Mouse (Mus musculus) spleen, adult 10 weeks (tissue): ENCODE results near the gene Srsf7. TPM values are rescaled to one million over a fixed set of nuclear protein-coding genes. Genes with fewer than 3 reads are reported as not detected.

Experiments used
- polyA plus RNA-seq: library from polyadenylated mRNA; stranded (reverse); fragments of 350-450 nt; fragmentation: Illumina TruSeq; extraction: RNeasy Lipid Tissue Mini Kit (QIAGEN cat#74804); gene quantifications from one replicate; pipeline ENCODE4 v1.2.3, GENCODE M21; 2015; ENCODE audit warnings: low replicate concordance; ENCODE audit not compliant: insufficient read depth

The Srsf7 gene
- 435 TPM for polyA plus RNA-seq

GRCm38 (mm10) chr17:80206671-80207581 lies at the start of gene Srsf7, which contains the start of gene Ttc39d:
Srsf7 (minus strand) TSS chr17:80207307.
Ttc39d (plus strand) TSS chr17:80207460.

DNA sequence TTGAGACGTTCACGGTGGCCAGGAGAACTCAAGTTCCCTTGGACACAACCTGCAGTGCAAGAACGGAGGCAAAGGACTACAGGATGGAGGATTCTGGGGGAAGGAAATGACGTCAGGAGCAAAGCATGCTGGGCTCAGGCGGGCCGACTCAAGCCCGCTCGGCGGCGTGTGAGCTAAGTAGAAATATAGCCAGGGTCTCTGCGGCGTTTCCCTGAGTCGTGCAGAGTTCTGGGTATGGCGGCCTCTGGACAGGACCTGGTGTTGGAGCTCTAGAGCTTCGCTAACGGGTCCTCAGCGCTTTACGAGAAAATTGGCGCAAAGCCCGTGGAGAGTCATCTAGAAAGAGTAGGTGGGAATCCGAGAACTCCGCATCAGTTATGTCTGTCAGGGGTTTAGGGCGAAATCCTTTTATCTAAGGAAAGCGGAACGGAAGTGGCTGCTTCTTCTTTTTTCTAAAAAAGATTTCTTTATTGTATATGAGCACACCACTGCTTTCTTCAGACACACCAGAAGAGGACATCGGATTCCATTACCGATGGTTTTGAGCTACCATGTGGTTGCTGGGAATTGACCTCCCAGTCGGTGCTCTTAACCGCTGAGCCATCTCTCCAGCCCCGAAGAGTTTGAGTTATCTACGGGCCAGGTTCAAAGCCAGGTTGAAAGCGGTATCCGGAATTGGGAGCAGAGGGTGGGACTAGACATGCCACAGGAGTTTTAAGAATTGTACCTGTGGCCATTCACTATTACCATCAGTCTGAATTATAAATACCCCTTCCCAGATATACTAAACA lies 17.4 kb upstream of the Srsf7 start, which contains the start of gene Gemin6:
TSS of gene Gemin6 (plus strand) at position 116 of the 791 bp plus-strand sequence.

Other genes with a start within 250 kb of the Srsf7 start
- 36.1 TPM for gene Hnrnpll, start 145.0 kb downstream of the Srsf7 start, polyA plus RNA-seq
- gene Galm, start 79.8 kb downstream of the Srsf7 start, polyA plus RNA-seq = 8.8 TPM
- not detected for gene Ttc39d, start 153 bp upstream of the Srsf7 start, polyA plus RNA-seq
- 16.7 TPM for gene Gemin6, start 17.1 kb upstream of the Srsf7 start, polyA plus RNA-seq
- gene Morn2, start 82.9 kb upstream of the Srsf7 start, polyA plus RNA-seq = 3.3 TPM
- 44.0 TPM for gene Dhx57, start 83.2 kb upstream of the Srsf7 start, polyA plus RNA-seq
- 0.41 TPM for gene Arhgef33, start 100.1 kb upstream of the Srsf7 start, polyA plus RNA-seq
- gene Gm10190, start 166.2 kb upstream of the Srsf7 start, polyA plus RNA-seq = not detected